Mouse (Mus musculus) hindbrain, postnatal 0 days (tissue): ENCODE results near the gene Thoc3. TPM values are rescaled to one million over a fixed set of nuclear protein-coding genes. Genes with fewer than 3 reads are reported as not detected.
A peak's percentile ranks its signal among the peaks of the same experiment; 100 is the strongest.

ENCODE experiments used
- ATAC-seq: fragments of 200-750 bp; cut with Nextera tagmentation; 2 replicates; pipeline ENCODE4 v1.8.0; 2017; ENCODE audit warnings: mild to moderate bottlenecking, moderate TSS enrichment, moderate library complexity
- DNase-seq: peaks from one replicate; pipeline ENCODE4 v3.0.0-alpha.2; 2015; ENCODE audit warnings: low spot score
- H3K27ac ChIP-seq: fragments of 300-500 bp; sonication (generic); 2 replicates; pipeline ENCODE4 v1.5.1; 2014; ENCODE audit warnings: mild to moderate bottlenecking
- H3K27me3 ChIP-seq: fragments of 300-500 bp; sonication (generic); 2 replicates; pipeline ENCODE4 v1.6.1; 2014; ENCODE audit warnings: low read length, mixed read lengths; ENCODE audit not compliant: insufficient read depth
- H3K36me3 ChIP-seq: fragments of 300-500 bp; sonication (generic); 2 replicates; pipeline ENCODE4 v1.6.1; 2014; ENCODE audit warnings: low read length, mixed read lengths; ENCODE audit not compliant: insufficient read depth
- H3K4me1 ChIP-seq: fragments of 300-500 bp; sonication (generic); 2 replicates; pipeline ENCODE4 v1.6.1; 2014; ENCODE audit warnings: antibody characterized with exemption, low read length, mixed read lengths; ENCODE audit not compliant: insufficient read depth
- H3K4me2 ChIP-seq: fragments of 300-500 bp; sonication (generic); 2 replicates; pipeline ENCODE4 v1.6.1; 2014; ENCODE audit warnings: low read depth, mild to moderate bottlenecking, low read length, moderate library complexity, mixed read lengths
- H3K4me3 ChIP-seq: fragments of 300-500 bp; sonication (generic); 2 replicates; pipeline ENCODE4 v1.5.1; 2014; ENCODE audit warnings: low read length
- H3K9ac ChIP-seq: fragments of 300-500 bp; sonication (generic); replicated peaks from 2 replicates; pipeline ENCODE4 v1.6.1; 2014; ENCODE audit warnings: mild to moderate bottlenecking, low read length, moderate library complexity, mixed read lengths
- H3K9me3 ChIP-seq: fragments of 300-500 bp; sonication (generic); 2 replicates; pipeline ENCODE4 v1.6.1; 2016; ENCODE audit warnings: low read length, mixed read lengths
- CTCF ChIP-seq: IDR thresholded peaks from 2 replicates; pipeline ENCODE4 v1.5.1; 2016; ENCODE audit warnings: antibody characterized with exemption, control low read depth, low read depth
- WGBS: fragments of 180-500 bp; shearing (Covaris S2); extraction: QIAGEN DNeasy Blood & Tissue Kit; methylation state at CpG from one replicate; pipeline ENCODE4 v1.1.7; 2014; 5-methylcytosine and 5-hydroxymethylcytosine counted together
- polyA plus RNA-seq: library from polyadenylated mRNA; unstranded; fragments of >200 nt; fragmentation: Nextera tagmentation; extraction: Ambion mirVana; gene quantifications from 2 replicates; pipeline ENCODE4 v1.2.1, GENCODE M21; 2015
- total RNA-seq: library from RNA; depleted of rRNA; stranded (reverse); fragments of >200 nt; gene quantifications from 2 replicates; pipeline ENCODE4 v1.2.3, GENCODE M21; 2014

Gene Thoc3
- total and polyA plus RNA-seq, 2 experiments from 2014 or later: 67.2 to 108 TPM

- 77% methylated on average over 3 of the region's 3 CpGs for WGBS
- no peak overlapping the region for H3K9ac ChIP-seq
- no peak for TF ChIP-seq CTCF
- H3K4me1 ChIP-seq: no peaks in the 10 kb centered on the region
- no peaks in the 10 kb centered on the region for H3K36me3 ChIP-seq
- DNase-seq (peak; percentile 38), ATAC-seq (no peak)
- no peak overlapping the region for H3K4me3 ChIP-seq
- H3K9me3 ChIP-seq: no peaks in the 10 kb centered on the region
- H3K27me3 ChIP-seq: no peaks in the 10 kb centered on the region
- no peak overlapping the region for H3K27ac ChIP-seq
- no peak overlapping the region for H3K4me2 ChIP-seq
These were observed 25.0 kb downstream of the Thoc3 start for GRCm38 (mm10) chr13:54443693-54444092.

GRCm38 (mm10) chr13:54439912-54440311, 28.7 kb downstream of the Thoc3 start:
- H3K9ac ChIP-seq: no peak overlapping the region
- no peak for DNase-seq
- no peaks in the 10 kb centered on the region for H3K9me3 ChIP-seq
- H3K27me3 ChIP-seq: no peaks in the 10 kb centered on the region
- ATAC-seq: no peak
- no peak overlapping the region for H3K4me2 ChIP-seq
- 68% methylated on average over 7 of the region's 7 CpGs for WGBS
- no peaks in the 10 kb centered on the region for H3K36me3 ChIP-seq
- no peak overlapping the region for H3K4me3 ChIP-seq
- no peak for TF ChIP-seq CTCF
- no peak overlapping the region for H3K27ac ChIP-seq
- H3K4me1 ChIP-seq: no peaks in the 10 kb centered on the region

- H3K9ac ChIP-seq: no peak overlapping the region
- ATAC-seq (no peak), DNase-seq (no peak)
- H3K4me2 ChIP-seq: no peak overlapping the region
- no peaks in the 10 kb centered on the region for H3K27me3 ChIP-seq
- H3K4me3 ChIP-seq: no peak overlapping the region
- H3K36me3 ChIP-seq: no peaks in the 10 kb centered on the region
- no peak overlapping the region for H3K27ac ChIP-seq
- 70% methylated on average over 3 of the region's 3 CpGs for WGBS
- no peaks in the 10 kb centered on the region for H3K9me3 ChIP-seq
- peak; percentile 29 for TF ChIP-seq CTCF
- no peaks in the 10 kb centered on the region for H3K4me1 ChIP-seq
These were observed 29.8 kb downstream of the Thoc3 start for GRCm38 (mm10) chr13:54438814-54439213.

DNA sequence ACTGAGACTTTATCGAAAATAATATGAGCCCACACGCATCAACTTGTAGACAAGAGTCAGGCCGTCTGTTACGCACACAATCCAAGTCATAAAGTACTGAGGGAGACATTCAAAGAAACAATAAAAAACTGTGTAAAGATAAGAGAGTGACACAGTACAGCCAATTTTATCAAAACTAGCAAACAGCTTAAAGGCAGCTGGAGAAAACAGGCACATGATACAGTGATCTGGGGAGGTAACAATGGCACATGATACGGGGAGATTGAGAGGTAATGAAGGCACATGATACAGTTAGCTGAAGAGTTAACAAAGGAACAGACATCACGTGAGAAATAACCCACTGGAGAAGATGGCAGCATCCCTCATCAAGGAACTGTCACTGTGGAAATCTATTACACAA, 31.6 kb downstream of the Thoc3 start:
- Histone ChIP-seq H3K27me3 (no peaks in the 10 kb centered on the region), H3K4me3 (no peak overlapping the region), H3K36me3 (no peaks in the 10 kb centered on the region), H3K27ac (no peak overlapping the region), H3K4me2 (no peak overlapping the region), H3K9me3 (no peaks in the 10 kb centered on the region), H3K4me1 (no peaks in the 10 kb centered on the region), H3K9ac (no peak overlapping the region)
- TF ChIP-seq CTCF: no peak
- DNase-seq: no peak
- 82% methylated on average over 6 of the region's 6 CpGs for WGBS
- ATAC-seq: no peak

- no peak overlapping the region for H3K4me2 ChIP-seq
- no peaks in the 10 kb centered on the region for H3K27me3 ChIP-seq
- WGBS: 73% methylated on average over 5 of the region's 5 CpGs
- no peak overlapping the region for H3K4me3 ChIP-seq
- DNase-seq: no peak
- no peak overlapping the region for H3K27ac ChIP-seq
- no peaks in the 10 kb centered on the region for H3K4me1 ChIP-seq
- no peak for TF ChIP-seq CTCF
- ATAC-seq: no peak
- no peaks in the 10 kb centered on the region for H3K9me3 ChIP-seq
- H3K36me3 ChIP-seq: no peaks in the 10 kb centered on the region
- H3K9ac ChIP-seq: no peak overlapping the region
These were observed 32.0 kb downstream of the Thoc3 start for GRCm38 (mm10) chr13:54436666-54437065.

- H3K9me3 ChIP-seq: no peaks in the 10 kb centered on the region
- no peak overlapping the region for H3K9ac ChIP-seq
- TF ChIP-seq CTCF: no peak
- ATAC-seq (no peak), DNase-seq (no peak)
- H3K36me3 ChIP-seq: no peaks in the 10 kb centered on the region
- H3K4me1 ChIP-seq: no peaks in the 10 kb centered on the region
- H3K4me3 ChIP-seq: no peak overlapping the region
- no peaks in the 10 kb centered on the region for H3K27me3 ChIP-seq
- H3K27ac ChIP-seq: no peak overlapping the region
- WGBS: 84% methylated on average over 9 of the region's 9 CpGs
- no peak overlapping the region for H3K4me2 ChIP-seq
These were observed 37.5 kb downstream of the Thoc3 start for GRCm38 (mm10) chr13:54431161-54431560.

DNA sequence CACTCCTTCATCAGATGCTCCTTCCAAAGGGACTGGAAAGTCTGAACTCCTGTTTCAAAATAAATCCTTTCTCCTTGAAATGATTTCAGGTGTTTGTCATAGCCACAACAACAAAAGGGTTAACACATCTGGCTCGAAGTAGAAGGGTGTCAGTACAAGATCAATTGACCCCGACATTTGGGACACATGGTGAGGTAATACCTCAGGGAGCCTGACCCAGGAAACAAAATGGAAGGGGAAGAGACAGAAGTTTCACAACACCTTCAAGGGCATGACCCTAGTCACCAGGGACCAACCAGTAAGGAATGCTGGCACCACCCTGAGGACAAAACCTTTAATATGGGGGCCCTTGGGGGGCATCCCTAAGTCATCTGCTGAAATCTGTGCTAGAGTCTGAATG, 38.6 kb downstream of the Thoc3 start:
- DNase-seq (no peak), ATAC-seq (no peak)
- TF ChIP-seq CTCF: no peak
- Histone ChIP-seq H3K4me1 (no peaks in the 10 kb centered on the region), H3K36me3 (no peaks in the 10 kb centered on the region), H3K27ac (no peak overlapping the region), H3K9ac (no peak overlapping the region), H3K27me3 (no peaks in the 10 kb centered on the region), H3K4me3 (no peak overlapping the region), H3K4me2 (no peak overlapping the region), H3K9me3 (no peaks in the 10 kb centered on the region)
- 72% methylated on average over 2 of the region's 2 CpGs for WGBS
